Mouse (Mus musculus) bone marrow macrophage, adult 2 months (primary cell): ENCODE results near the gene Ninj1.

Experiments used
- CTCF ChIP-seq: IDR thresholded peaks from 2 replicates; pipeline ENCODE4 v1.5.1; 2012; ENCODE audit warnings: low read depth, mild to moderate bottlenecking, low read length, moderate library complexity
- POLR2A ChIP-seq: IDR thresholded peaks from 2 replicates; pipeline ENCODE4 v1.6.1; 2012; ENCODE audit warnings: mild to moderate bottlenecking, low read depth, low read length, borderline replicate concordance

GRCm38 (mm10) chr13:49181411-49181984 lies 5.8 kb upstream of the Ninj1 start:
- TF ChIP-seq CTCF: no peak
- no peak for TF ChIP-seq POLR2A
